Mouse (Mus musculus): ENCODE results near the gene Afmid.
"Not testable (repeated sequence)": the region's sequence is repeated elsewhere in the genome, so short reads cannot be mapped to it uniquely, and the experiment has no call there.

Gene Afmid

GRCm38 (mm10) chr11:117826916-117827315, 1.2 kb downstream of the Afmid start:
- no peak for DNase-seq

- DNase-seq: peak; percentile 42
Measured at GRCm38 (mm10) chr11:117827386-117827785, 1.7 kb downstream of the Afmid start.

GRCm38 (mm10) chr11:117828149-117828887, 2.6 kb downstream of the Afmid start:
- peak; percentile 66 for DNase-seq

GRCm38 (mm10) chr11:117828888-117829604, 3.3 kb downstream of the Afmid start:
- no peak for DNase-seq

GRCm38 (mm10) chr11:117829671-117830215, 4.0 kb downstream of the Afmid start:
- DNase-seq: no peak

- DNase-seq: no peak
Measured at GRCm38 (mm10) chr11:117830401-117830800, 4.7 kb downstream of the Afmid start.

GRCm38 (mm10) chr11:117832086-117832969, 6.6 kb downstream of the Afmid start:
- peak; percentile 98 for DNase-seq

GRCm38 (mm10) chr11:117833509-117833908, 7.8 kb downstream of the Afmid start:
- not testable (repeated sequence) for DNase-seq

- no peak for DNase-seq
Measured at GRCm38 (mm10) chr11:117834086-117834485, 8.4 kb downstream of the Afmid start.

- no peak for DNase-seq
Measured at GRCm38 (mm10) chr11:117836306-117836705, 10.6 kb downstream of the Afmid start.

GRCm38 (mm10) chr11:117838572-117838971, 12.8 kb downstream of the Afmid start:
- DNase-seq: no peak

- no peak for DNase-seq
Measured at GRCm38 (mm10) chr11:117839021-117839420, 13.3 kb downstream of the Afmid start.

- no peak for DNase-seq
Measured at GRCm38 (mm10) chr11:117840910-117841309, 15.2 kb downstream of the Afmid start.

GRCm38 (mm10) chr11:117843434-117843833, 17.7 kb downstream of the Afmid start:
- no peak for DNase-seq

GRCm38 (mm10) chr11:117844997-117845396, 19.3 kb downstream of the Afmid start:
- no peak for DNase-seq

GRCm38 (mm10) chr11:117845651-117846050, 19.9 kb downstream of the Afmid start:
- no peak for DNase-seq

GRCm38 (mm10) chr11:117846640-117847039, 20.9 kb downstream of the Afmid start:
- DNase-seq: no peak

- no peak for DNase-seq
Measured at GRCm38 (mm10) chr11:117847593-117848215, 22.0 kb downstream of the Afmid start.

GRCm38 (mm10) chr11:117848271-117848984, 22.7 kb downstream of the Afmid start:
- peak; percentile 71 for DNase-seq

- peak; percentile 99 for DNase-seq
Measured at GRCm38 (mm10) chr11:117848985-117849671, 23.4 kb downstream of the Afmid start, which contains the start of gene Birc5. TSS of gene Birc5 (plus strand) at chr11:117849251.

GRCm38 (mm10) chr11:117852875-117853274, 27.2 kb downstream of the Afmid start:
- DNase-seq: no peak

Data from thymus, postnatal 4 days (tissue).